Mouse (Mus musculus): ENCODE data around the gene Parp12.

Parp12 gene

GRCm38 (mm10) chr6:39117584-39118455 is at the start of gene Parp12:
TSS of gene Parp12 (minus strand) at chr6:39118349.
- peak; percentile 53 for DNase-seq (ENCODE audit: low read depth)

GRCm38 (mm10) chr6:39164891-39165290 is 46.7 kb upstream of the Parp12 start:
- no peak for DNase-seq (ENCODE audit: low read depth)

- DNase-seq (ENCODE audit: low read depth), result peak; percentile 29
These were observed 43.8 kb upstream of the Parp12 start for GRCm38 (mm10) chr6:39161975-39162374.

GRCm38 (mm10) chr6:39146041-39146440 is 27.9 kb upstream of the Parp12 start:
- DNase-seq (ENCODE audit: low read depth), result no peak

GRCm38 (mm10) chr6:39132556-39132955 is 14.4 kb upstream of the Parp12 start:
- DNase-seq (ENCODE audit: low read depth), result no peak

- no peak for DNase-seq (ENCODE audit: low read depth)
These were observed 13.3 kb upstream of the Parp12 start for GRCm38 (mm10) chr6:39131480-39131879.

- no peak for DNase-seq (ENCODE audit: low read depth)
These were observed 6.6 kb upstream of the Parp12 start for GRCm38 (mm10) chr6:39124719-39125118.

- DNase-seq (ENCODE audit: low read depth), result no peak
These were observed 2.5 kb upstream of the Parp12 start for GRCm38 (mm10) chr6:39120685-39121084.

- no peak for DNase-seq (ENCODE audit: low read depth)
These were observed 320 bp upstream of the Parp12 start for GRCm38 (mm10) chr6:39118456-39118881.

- DNase-seq (ENCODE audit: low read depth), result no peak
These were observed 2.7 kb downstream of the Parp12 start for GRCm38 (mm10) chr6:39115438-39115837.

GRCm38 (mm10) chr6:39113141-39113540 is 5.0 kb downstream of the Parp12 start:
- no peak for DNase-seq (ENCODE audit: low read depth)

GRCm38 (mm10) chr6:39112701-39113100 is 5.4 kb downstream of the Parp12 start:
- no peak for DNase-seq (ENCODE audit: low read depth)

- no peak for DNase-seq (ENCODE audit: low read depth)
These were observed 11.3 kb downstream of the Parp12 start for GRCm38 (mm10) chr6:39106812-39107211.

- DNase-seq (ENCODE audit: low read depth), result no peak
These were observed 13.5 kb downstream of the Parp12 start for GRCm38 (mm10) chr6:39104631-39105030.

- DNase-seq (ENCODE audit: low read depth), result no peak
These were observed 41.7 kb downstream of the Parp12 start for GRCm38 (mm10) chr6:39076498-39076897.

- DNase-seq (ENCODE audit: low read depth), result no peak
These were observed 44.0 kb downstream of the Parp12 start for GRCm38 (mm10) chr6:39074186-39074585.

GRCm38 (mm10) chr6:39072664-39073063 is 45.5 kb downstream of the Parp12 start:
- no peak for DNase-seq (ENCODE audit: low read depth)

GRCm38 (mm10) chr6:39066935-39067578 is 51.1 kb downstream of the Parp12 start:
- peak; percentile 56 for DNase-seq (ENCODE audit: low read depth)

- DNase-seq (ENCODE audit: low read depth), result no peak
These were observed 54.6 kb downstream of the Parp12 start for GRCm38 (mm10) chr6:39063541-39063940.

GRCm38 (mm10) chr6:39061180-39061579 is 57.0 kb downstream of the Parp12 start:
- no peak for DNase-seq (ENCODE audit: low read depth)

- DNase-seq (ENCODE audit: low read depth), result peak; percentile 10
These were observed 58.3 kb downstream of the Parp12 start for GRCm38 (mm10) chr6:39059547-39060497.

- no peak for DNase-seq (ENCODE audit: low read depth)
These were observed 59.2 kb downstream of the Parp12 start for GRCm38 (mm10) chr6:39058936-39059335.
